Mouse (Mus musculus) midbrain, embryonic 14.5 days (tissue): Measurements from ENCODE around the gene Gpr174. TPM values are rescaled to one million over a fixed set of nuclear protein-coding genes. Genes with fewer than 3 reads are reported as not detected.
"Not testable (repeated sequence)": the region's sequence is repeated elsewhere in the genome, so short reads cannot be mapped to it uniquely, and the experiment has no call there.

ENCODE experiments used
- ATAC-seq: fragments of 200-750 bp; cut with Nextera tagmentation; 2 replicates; pipeline ENCODE4 v1.8.0; 2017; ENCODE audit warnings: moderate number of reproducible peaks, moderate library complexity; ENCODE audit not compliant: low FRiP score, low TSS enrichment
- DNase-seq: peaks from one replicate; pipeline ENCODE4 v3.0.0-alpha.2; 2015
- H3K27ac ChIP-seq: fragments of 300-500 bp; sonication (generic); replicated peaks from 2 replicates; pipeline ENCODE4 v1.5.1; 2014; ENCODE audit warnings: mild to moderate bottlenecking, low read depth, low read length, moderate library complexity
- H3K27me3 ChIP-seq: fragments of 300-500 bp; sonication (generic); 2 replicates; pipeline ENCODE4 v1.6.1; 2014; ENCODE audit warnings: low read length, control low read depth, mixed read lengths; ENCODE audit not compliant: control insufficient read depth, insufficient read depth
- H3K36me3 ChIP-seq: fragments of 300-500 bp; sonication (generic); 2 replicates; pipeline ENCODE4 v1.6.1; 2014; ENCODE audit warnings: low read length, control low read depth; ENCODE audit not compliant: control insufficient read depth, insufficient read depth
- H3K4me1 ChIP-seq: fragments of 300-500 bp; sonication (generic); 2 replicates; pipeline ENCODE4 v1.6.1; 2014; ENCODE audit warnings: mild to moderate bottlenecking, antibody characterized with exemption, low read length, control low read depth; ENCODE audit not compliant: control insufficient read depth, insufficient read depth
- H3K4me2 ChIP-seq: fragments of 300-500 bp; sonication (generic); 2 replicates; pipeline ENCODE4 v1.6.1; 2014; ENCODE audit warnings: mild to moderate bottlenecking, low read length, moderate library complexity
- H3K4me3 ChIP-seq: fragments of 300-500 bp; sonication (generic); replicated peaks from 2 replicates; pipeline ENCODE4 v1.5.1; 2014; ENCODE audit warnings: low read depth, low read length
- H3K9ac ChIP-seq: fragments of 300-500 bp; sonication (generic); replicated peaks from 2 replicates; pipeline ENCODE4 v1.6.1; 2014; ENCODE audit warnings: mild to moderate bottlenecking, low read length, moderate library complexity
- H3K9me3 ChIP-seq: fragments of 300-500 bp; sonication (generic); 2 replicates; pipeline ENCODE4 v1.6.1; 2016; ENCODE audit warnings: low read length, control low read depth, mixed read lengths; ENCODE audit not compliant: control insufficient read depth
- WGBS: fragments of 180-500 bp; shearing (Covaris S2); extraction: QIAGEN DNeasy Blood & Tissue Kit; methylation state at CpG from one replicate; pipeline ENCODE4 v1.1.7; 2014; 5-methylcytosine and 5-hydroxymethylcytosine counted together
- polyA plus RNA-seq: library from polyadenylated mRNA; unstranded; fragments of >200 nt; fragmentation: Nextera tagmentation; extraction: Ambion mirVana; gene quantifications from 2 replicates; pipeline ENCODE4 v1.2.1, GENCODE M21; 2014

Gpr174 gene
- polyA plus RNA-seq, 1 experiment from 2014 or later = 0.18 TPM

- no peaks in the 10 kb centered on the region for H3K27me3 ChIP-seq
- no peak overlapping the region for H3K27ac ChIP-seq
- H3K4me2 ChIP-seq = no peak overlapping the region
- WGBS = 83% methylated on average over 4 of the region's 4 CpGs
- H3K4me1 ChIP-seq = no peaks in the 10 kb centered on the region
- no peaks in the 10 kb centered on the region for H3K36me3 ChIP-seq
- no peaks in the 10 kb centered on the region for H3K9me3 ChIP-seq
- DNase-seq (no peak), ATAC-seq (no peak)
- no peak overlapping the region for H3K4me3 ChIP-seq
- no peak overlapping the region for H3K9ac ChIP-seq
Observed at GRCm38 (mm10) chrX:107284211-107284610, 28.5 kb downstream of the Gpr174 start.

- DNase-seq = not testable (repeated sequence)
Observed at GRCm38 (mm10) chrX:107297861-107298260, 42.2 kb downstream of the Gpr174 start.

GRCm38 (mm10) chrX:107298761-107299160 is 43.1 kb downstream of the Gpr174 start:
- ATAC-seq (no peak), DNase-seq (no peak)
- Histone ChIP-seq H3K9ac (no peak overlapping the region), H3K4me2 (no peak overlapping the region), H3K36me3 (no peaks in the 10 kb centered on the region), H3K9me3 (no peaks in the 10 kb centered on the region), H3K4me1 (no peaks in the 10 kb centered on the region), H3K27me3 (no peaks in the 10 kb centered on the region), H3K4me3 (no peak overlapping the region), H3K27ac (no peak overlapping the region)

More at GRCm38 (mm10) chrX:107297861-107298260, 42.2 kb downstream of the Gpr174 start:
- not testable (repeated sequence) for H3K9ac ChIP-seq, H3K27me3 ChIP-seq, H3K4me3 ChIP-seq, ATAC-seq, H3K4me2 ChIP-seq, H3K4me1 ChIP-seq, H3K27ac ChIP-seq, H3K9me3 ChIP-seq, H3K36me3 ChIP-seq
- WGBS = 88% methylated on average over 6 of the region's 6 CpGs

GRCm38 (mm10) chrX:107306492-107306891 is 50.8 kb downstream of the Gpr174 start:
- Histone ChIP-seq H3K9ac (no peak overlapping the region), H3K27me3 (no peaks in the 10 kb centered on the region), H3K4me2 (no peak overlapping the region), H3K27ac (no peak overlapping the region), H3K9me3 (no peaks in the 10 kb centered on the region), H3K4me3 (no peak overlapping the region), H3K4me1 (no peaks in the 10 kb centered on the region), H3K36me3 (no peaks in the 10 kb centered on the region)
- DNase-seq (no peak), ATAC-seq (no peak)

GRCm38 (mm10) chrX:107312533-107312932 is 56.9 kb downstream of the Gpr174 start:
- no peaks in the 10 kb centered on the region for H3K9me3 ChIP-seq
- no peak overlapping the region for H3K4me3 ChIP-seq
- no peak overlapping the region for H3K9ac ChIP-seq
- no peaks in the 10 kb centered on the region for H3K27me3 ChIP-seq
- 51% methylated on average over 5 of the region's 5 CpGs for WGBS
- H3K27ac ChIP-seq = no peak overlapping the region
- no peaks in the 10 kb centered on the region for H3K4me1 ChIP-seq
- H3K36me3 ChIP-seq = no peaks in the 10 kb centered on the region
- ATAC-seq = no peak
- no peak overlapping the region for H3K4me2 ChIP-seq
- DNase-seq = no peak

GRCm38 (mm10) chrX:107325697-107326381 is 70.2 kb downstream of the Gpr174 start:
- Histone ChIP-seq H3K4me3 (no peak overlapping the region), H3K9ac (no peak overlapping the region), H3K4me2 (no peak overlapping the region), H3K36me3 (no peaks in the 10 kb centered on the region), H3K9me3 (no peaks in the 10 kb centered on the region), H3K4me1 (no peaks in the 10 kb centered on the region), H3K27me3 (no peaks in the 10 kb centered on the region), H3K27ac (no peak overlapping the region)
- ATAC-seq (no peak), DNase-seq (no peak)
- 91% methylated on average over 8 of the region's 8 CpGs for WGBS

GRCm38 (mm10) chrX:107329849-107330248 is 74.2 kb downstream of the Gpr174 start:
- H3K27me3 ChIP-seq = no peaks in the 10 kb centered on the region

GRCm38 (mm10) chrX:107336609-107337008 is 80.9 kb downstream of the Gpr174 start:
- no peak overlapping the region for H3K9ac ChIP-seq
- H3K27me3 ChIP-seq = no peaks in the 10 kb centered on the region
- no peak overlapping the region for H3K4me2 ChIP-seq
- no peaks in the 10 kb centered on the region for H3K36me3 ChIP-seq
- no peak overlapping the region for H3K4me3 ChIP-seq
- WGBS = 81% methylated on average over 1 of the region's 1 CpGs
- no peak for ATAC-seq
- H3K4me1 ChIP-seq = no peaks in the 10 kb centered on the region
- no peak for DNase-seq
- H3K27ac ChIP-seq = no peak overlapping the region
- no peaks in the 10 kb centered on the region for H3K9me3 ChIP-seq

More at GRCm38 (mm10) chrX:107329849-107330248, 74.2 kb downstream of the Gpr174 start:
- H3K4me1 ChIP-seq = no peaks in the 10 kb centered on the region
- no peak overlapping the region for H3K4me2 ChIP-seq
- H3K27ac ChIP-seq = no peak overlapping the region
- WGBS = 84% methylated on average over 3 of the region's 3 CpGs
- no peaks in the 10 kb centered on the region for H3K9me3 ChIP-seq
- H3K4me3 ChIP-seq = no peak overlapping the region
- H3K36me3 ChIP-seq = no peaks in the 10 kb centered on the region
- ATAC-seq = no peak
- no peak overlapping the region for H3K9ac ChIP-seq
- no peak for DNase-seq

GRCm38 (mm10) chrX:107341980-107342379 is 86.3 kb downstream of the Gpr174 start:
- Histone ChIP-seq H3K9me3 (no peaks in the 10 kb centered on the region), H3K4me3 (no peak overlapping the region), H3K27ac (no peak overlapping the region), H3K27me3 (no peaks in the 10 kb centered on the region), H3K9ac (no peak overlapping the region), H3K36me3 (no peaks in the 10 kb centered on the region), H3K4me2 (no peak overlapping the region), H3K4me1 (no peaks in the 10 kb centered on the region)
- 53% methylated on average over 3 of the region's 3 CpGs for WGBS
- ATAC-seq = no peak
- DNase-seq = no peak
